Mouse (Mus musculus) adipocyte (in vitro differentiated cells): Measurements from ENCODE around the gene Rfk.
A peak's percentile ranks its signal among the peaks of the same experiment; 100 is the strongest.

ENCODE experiments used
- DNase-seq: peaks from one replicate; pipeline ENCODE4 v3.0.0-alpha.2; 2016; ENCODE audit warnings: low spot score

Gene Rfk

DNA sequence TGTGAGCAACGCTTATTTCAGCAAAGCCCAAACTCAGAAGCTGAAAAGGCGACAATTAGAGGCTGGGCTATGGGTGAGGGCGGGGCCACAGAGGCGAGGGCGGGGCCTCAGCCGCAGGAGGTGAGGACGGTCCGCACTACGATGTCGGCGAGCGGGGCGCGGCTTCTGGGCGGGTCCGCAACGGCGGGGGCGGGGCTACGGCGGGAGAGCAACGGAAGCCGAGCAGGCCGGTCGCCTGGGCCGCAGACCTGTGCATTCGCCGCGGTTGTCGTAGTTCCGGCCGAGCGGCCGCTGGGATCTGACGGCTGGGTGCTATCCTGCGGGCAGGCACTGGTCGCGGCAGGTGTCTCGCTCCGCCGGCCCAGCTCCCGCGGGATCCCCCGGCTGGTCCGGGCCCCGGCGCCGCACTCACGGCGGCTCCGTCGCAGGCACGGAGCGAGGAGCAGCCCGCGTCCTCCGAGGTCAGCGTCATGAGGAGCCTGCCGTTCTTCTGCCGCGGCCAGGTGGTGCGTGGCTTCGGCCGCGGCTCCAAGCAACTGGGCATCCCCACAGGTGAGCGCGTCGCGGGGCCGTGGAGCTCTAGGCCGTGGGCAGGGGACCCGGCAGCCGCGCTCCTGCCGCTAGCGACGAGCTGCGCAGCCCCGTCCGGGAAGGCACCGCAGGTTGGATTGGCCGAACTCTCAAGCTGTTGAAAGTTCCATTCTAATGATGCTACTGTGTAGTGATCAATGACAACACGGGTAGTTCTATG is at the start of gene Rfk:
Gene Rfk (plus strand): TSS at position 203 of the 751 bp plus-strand sequence.
- DNase-seq, result peak; percentile 93

GRCm38 (mm10) chr19:17344881-17345280 is 49.0 kb upstream of the Rfk start:
- no peak for DNase-seq

DNA sequence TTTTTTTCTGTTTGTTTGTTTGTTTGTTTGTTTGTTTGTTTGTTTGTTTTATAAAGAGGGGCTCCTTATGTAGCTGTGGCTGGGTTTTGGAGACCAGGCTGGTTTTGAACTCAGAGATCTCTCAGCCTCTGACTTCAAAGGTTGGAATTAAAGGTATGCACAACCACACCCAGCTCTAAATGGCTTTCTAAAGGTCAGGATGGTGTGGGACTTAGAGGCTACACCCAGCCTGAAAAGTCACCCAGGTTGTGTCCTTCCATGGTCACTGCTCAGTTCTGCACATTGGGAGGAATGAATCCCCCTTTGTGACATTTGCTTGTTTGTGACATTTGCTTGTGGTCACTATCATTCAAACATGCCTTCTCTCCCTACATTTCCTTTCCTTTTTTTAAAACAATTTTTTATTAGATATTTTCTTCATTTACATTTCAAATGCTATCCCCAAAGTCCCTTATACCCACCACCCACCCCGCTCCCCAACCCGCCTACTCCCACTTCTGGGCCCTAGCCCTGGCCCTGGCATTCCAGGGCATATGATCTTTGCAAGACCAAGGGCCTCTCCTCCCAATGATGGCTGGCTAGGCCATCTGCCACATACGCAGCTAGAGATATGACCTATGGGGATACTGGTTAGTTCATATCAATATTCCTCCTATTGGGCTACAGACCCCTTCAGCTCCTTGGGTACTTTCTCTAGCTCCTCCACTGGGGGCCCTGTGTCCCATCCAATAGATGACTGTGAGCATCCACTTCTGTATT is 46.9 kb upstream of the Rfk start:
- no peak for DNase-seq

- DNase-seq, result no peak
These were observed 46.0 kb upstream of the Rfk start for GRCm38 (mm10) chr19:17347852-17348251.

- no peak for DNase-seq
These were observed 40.1 kb upstream of the Rfk start for GRCm38 (mm10) chr19:17353727-17354126.

DNA sequence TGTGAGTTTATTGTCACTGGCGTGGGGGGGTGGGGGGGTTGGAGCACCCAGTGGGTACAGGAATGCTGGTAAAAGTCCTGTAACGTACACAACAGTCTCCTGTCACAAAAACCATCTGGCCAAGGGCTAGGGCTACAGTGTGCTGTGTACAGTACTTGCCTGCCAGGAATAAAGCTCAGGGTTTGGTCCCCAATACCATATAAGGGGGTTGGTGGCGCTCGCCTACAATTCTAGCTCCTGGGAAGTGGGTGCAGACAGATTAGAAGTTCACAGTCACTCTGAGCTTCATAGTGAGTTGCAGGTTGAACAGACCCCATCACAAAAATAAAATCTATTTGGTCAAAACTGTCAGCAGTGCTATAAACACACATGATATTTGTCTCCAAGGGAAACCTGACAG is 39.5 kb upstream of the Rfk start:
- DNase-seq, result no peak

- DNase-seq, result no peak
These were observed 39.0 kb upstream of the Rfk start for GRCm38 (mm10) chr19:17354797-17355196.

GRCm38 (mm10) chr19:17355361-17355760 is 38.5 kb upstream of the Rfk start:
- DNase-seq, result no peak

DNA sequence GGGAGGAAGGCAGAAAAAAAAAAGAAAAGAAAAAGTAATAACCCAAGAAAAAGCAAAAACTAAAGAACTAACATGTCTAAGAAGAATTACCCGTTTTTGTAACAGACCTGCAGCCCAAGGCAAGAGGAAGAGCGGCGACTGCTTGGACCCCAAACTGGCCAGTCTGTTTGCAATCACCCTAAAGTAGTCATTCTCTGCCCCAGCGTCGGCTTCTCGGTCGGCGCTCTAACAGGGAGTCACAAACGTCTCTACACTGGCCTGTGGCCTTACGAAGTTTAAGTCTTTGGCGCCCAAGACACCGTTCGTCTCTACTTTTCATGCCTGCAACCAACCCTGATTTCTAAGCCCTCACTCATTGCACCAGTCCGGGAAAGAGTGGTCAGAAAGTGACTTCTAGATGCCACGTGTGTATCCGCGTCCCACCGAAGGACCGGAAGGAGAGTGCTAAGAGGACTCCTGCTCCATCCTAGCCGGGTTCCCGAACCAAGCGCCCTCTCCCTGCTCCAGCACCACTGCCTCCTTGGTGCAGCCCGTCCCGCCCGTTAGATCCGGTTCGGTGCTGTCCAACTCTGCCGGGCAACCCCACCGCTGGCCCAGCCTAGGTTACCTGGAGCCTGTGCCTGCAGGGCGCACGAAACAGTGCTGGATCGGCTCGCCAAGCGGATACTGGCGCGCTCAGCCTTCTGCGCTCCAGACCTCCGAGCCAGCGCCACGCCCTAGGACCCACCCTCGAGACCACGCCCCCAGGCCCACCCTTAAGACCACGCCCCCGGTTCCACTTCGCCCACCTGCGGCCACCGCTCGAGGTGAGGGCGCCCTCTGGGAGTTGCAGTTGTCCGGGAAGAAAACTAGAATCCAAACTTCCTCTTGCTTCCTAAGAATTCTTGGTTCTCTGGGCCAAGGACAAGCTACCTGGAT is 37.6 kb upstream of the Rfk start:
- DNase-seq, result no peak

GRCm38 (mm10) chr19:17356932-17357331 is 36.9 kb upstream of the Rfk start:
- no peak for DNase-seq

GRCm38 (mm10) chr19:17357391-17357790 is 36.5 kb upstream of the Rfk start:
- no peak for DNase-seq

GRCm38 (mm10) chr19:17359315-17359890 is 34.4 kb upstream of the Rfk start:
- no peak for DNase-seq

GRCm38 (mm10) chr19:17361181-17361580 is 32.7 kb upstream of the Rfk start:
- no peak for DNase-seq

DNA sequence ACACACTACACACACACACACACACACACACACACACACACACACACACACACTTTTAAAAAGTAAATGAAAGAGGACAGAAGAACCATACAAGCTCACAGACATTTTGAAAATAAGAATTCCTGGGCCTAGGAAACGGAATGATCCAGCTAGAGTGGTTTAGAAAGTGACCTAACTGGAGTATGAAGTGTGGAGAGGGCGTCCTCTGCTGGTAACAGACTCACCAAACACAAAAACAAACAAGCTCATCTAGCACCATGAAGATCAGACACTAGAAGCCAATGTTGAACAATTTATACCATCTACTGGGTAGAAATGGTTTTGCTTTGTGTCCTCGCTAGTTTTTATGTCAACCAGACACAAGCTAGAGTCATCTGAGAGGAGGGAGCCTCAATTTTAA is 29.1 kb upstream of the Rfk start:
- peak; percentile 58 for DNase-seq

GRCm38 (mm10) chr19:17366364-17367090 is 27.3 kb upstream of the Rfk start:
- DNase-seq, result no peak

DNA sequence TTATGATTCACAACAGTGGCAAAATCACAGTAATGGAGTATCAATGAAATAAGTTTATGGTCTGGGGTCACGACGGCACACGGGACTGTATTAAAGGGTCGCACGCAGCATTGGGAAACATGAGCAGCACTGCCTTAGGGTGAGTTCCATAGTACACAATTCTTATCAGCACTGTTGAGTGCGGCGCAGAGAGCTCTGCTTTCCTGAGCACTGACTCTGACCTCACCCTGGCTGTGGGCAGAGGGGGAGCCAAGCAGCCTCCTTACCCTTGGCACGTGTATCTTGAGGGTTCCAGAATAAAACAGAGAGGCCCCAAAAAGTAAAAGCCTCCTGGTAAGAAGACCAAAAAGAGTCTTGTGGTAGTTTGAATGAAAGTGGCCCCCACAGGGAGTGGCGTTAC is 25.3 kb upstream of the Rfk start:
- DNase-seq, result no peak

DNA sequence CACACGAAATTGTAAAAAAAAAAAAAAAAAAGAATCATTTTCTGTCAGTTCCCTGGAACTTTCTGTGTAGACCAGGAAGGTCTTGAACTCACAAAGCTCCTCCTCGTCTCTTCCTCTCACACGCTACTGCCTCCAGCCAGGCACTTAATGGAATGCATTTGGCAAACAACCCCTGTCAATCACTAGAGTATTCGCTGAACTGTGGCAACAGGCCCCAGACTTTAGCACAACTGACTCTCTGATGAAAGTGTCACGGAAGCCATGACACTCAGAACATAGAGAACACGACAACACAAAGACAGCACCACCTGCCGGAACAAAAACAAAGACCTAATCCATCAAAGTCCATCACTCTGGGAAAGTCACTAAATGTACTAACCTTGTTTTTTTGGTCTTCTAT is 24.3 kb upstream of the Rfk start:
- peak; percentile 67 for DNase-seq

DNA sequence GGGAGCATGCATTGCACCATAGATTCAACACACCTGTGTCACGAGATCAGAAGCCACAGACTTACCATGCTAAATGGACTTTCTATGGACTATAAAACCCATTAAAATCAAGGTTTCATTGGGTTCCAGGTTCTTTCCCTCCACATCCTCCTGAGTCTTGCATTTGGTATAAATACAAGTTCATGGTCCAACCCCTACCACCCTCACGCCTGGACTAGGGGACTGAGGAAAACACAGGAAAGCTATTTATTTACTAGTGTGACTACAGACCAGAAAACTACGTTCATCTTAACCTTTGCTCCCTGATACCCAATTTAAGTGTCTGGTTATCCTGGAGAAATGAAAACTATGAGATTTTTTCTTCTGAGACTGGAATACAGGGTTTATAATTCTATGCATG is 21.1 kb upstream of the Rfk start, which contains the start of gene Gcnt1:
Gene Gcnt1 (minus strand): TSS at position 144 of the 400 bp plus-strand sequence.
- no peak for DNase-seq

GRCm38 (mm10) chr19:17378845-17379244 is 15.0 kb upstream of the Rfk start:
- no peak for DNase-seq

- DNase-seq, result no peak
These were observed 13.3 kb upstream of the Rfk start for GRCm38 (mm10) chr19:17380549-17380948.

DNA sequence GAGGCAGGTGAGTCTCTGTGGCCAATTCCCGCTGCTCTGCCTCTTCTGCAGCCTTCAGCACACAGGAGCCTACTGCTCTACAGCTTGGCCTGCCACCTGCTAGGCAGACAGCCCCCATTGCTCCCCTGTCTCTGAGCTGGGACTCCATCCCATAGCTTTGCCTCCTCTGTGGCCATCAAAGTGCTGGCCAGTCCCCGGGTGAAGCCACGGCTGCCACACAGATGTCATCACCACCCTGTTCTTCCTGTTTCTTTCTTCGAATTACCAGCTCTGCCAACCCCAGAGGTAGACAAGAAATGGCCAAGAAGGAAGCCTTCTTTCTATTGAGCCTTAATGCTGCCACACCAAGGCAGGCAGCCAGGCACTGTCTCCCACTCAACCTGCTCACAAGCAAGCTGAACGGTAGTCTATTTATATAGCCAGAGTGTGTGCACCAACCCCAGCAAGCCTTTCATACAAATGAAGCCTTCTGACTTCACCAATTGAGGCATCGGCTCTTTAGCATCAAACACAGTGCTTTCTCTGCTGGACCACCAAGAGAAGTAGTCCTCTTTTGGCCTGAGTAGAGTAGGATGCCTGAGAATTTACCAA is 10.9 kb upstream of the Rfk start:
- no peak for DNase-seq
